In genomic region chr4:125419491-125420255, GRCm38 (mm10) we compare ENCODE assay signal across 11 mouse cellular contexts.
DNase-seq lines count a peak whose midpoint lies in the region; ATAC-seq and TF ChIP-seq lines count a peak whose summit lies in the region.
"Had no signal": no experiment of that assay in that cellular context is flagged by ENCODE, and none has a peak within 500 bp of the region (broad histone marks: within the 10 kb centered on the region; RNA-seq: fewer than 3 reads in every experiment).

No protein-coding gene starts in this region.

- DNase-seq in frontal cortex, postnatal 10 days (ENCODE audit: low spot score in 2 of 2) = no peak
- DNase-seq in midbrain, embryonic 11.5 days (ENCODE audit: low spot score, missing footprints) = peak; percentile 78
- peak; percentile 47 for DNase-seq in brain, embryonic 14.5 days (ENCODE audit: low read depth)
- DNase-seq in telencephalon, adult 2 months (ENCODE audit: low read depth, low spot score) = peak; percentile 53
- DNase-seq in ovary, postnatal 14 days (ENCODE audit: low spot score) = no peak
- DNase-seq: gastrocnemius, postnatal 10 days; heart, postnatal 10 days had no signal

- H3K9ac ChIP-seq in midbrain, embryonic 11.5 days (ENCODE audit: low read length) = no peak overlapping the region
- H3K9ac ChIP-seq in midbrain, embryonic 16.5 days (ENCODE audit: low read depth, low read length) = no peak overlapping the region

- no peak for TF ChIP-seq CTCF in brain, embryonic 14.5 days (IDR thresholded peaks at IDR 0.05; ENCODE audit: borderline replicate concordance, extremely low read depth, insufficient read depth, insufficient read length)

- H3K4me3 ChIP-seq in midbrain, embryonic 11.5 days (ENCODE audit: low read depth, low read length) = no peak overlapping the region
- H3K4me3 ChIP-seq in midbrain, embryonic 16.5 days (ENCODE audit: low read depth, low read length) = no peak overlapping the region

- H3K27me3 ChIP-seq in midbrain, embryonic 11.5 days (ENCODE audit: control insufficient read depth, insufficient read depth, low read length) = 0 out of 2 replicates have a peak, but pooled peaks cover 2% of the 10 kb centered on the region
- H3K27me3 ChIP-seq in midbrain, embryonic 16.5 days (ENCODE audit: control insufficient read depth, insufficient read depth, low read depth, low read length) = no peaks in the 10 kb centered on the region

- 43% methylated on average over 12 of the region's 12 CpGs for WGBS in midbrain, embryonic 11.5 days
- 51% methylated on average over 12 of the region's 12 CpGs for WGBS in midbrain, embryonic 16.5 days

- H3K36me3 ChIP-seq in midbrain, embryonic 11.5 days (ENCODE audit: control insufficient read depth, insufficient read depth, low read length) = no peaks in the 10 kb centered on the region
- no peaks in the 10 kb centered on the region for H3K36me3 ChIP-seq in midbrain, embryonic 16.5 days (ENCODE audit: control insufficient read depth, insufficient read depth, low read length)

- peaks cover 2% of the 10 kb centered on the region for H3K4me1 ChIP-seq in midbrain, embryonic 11.5 days (ENCODE audit: control insufficient read depth, insufficient read depth, low read length)
- peaks cover 2% of the 10 kb centered on the region; the same call in 1 of the 2 replicates for H3K4me1 ChIP-seq in midbrain, embryonic 16.5 days (ENCODE audit: control insufficient read depth, insufficient read depth, low read length)

- H3K9me3 ChIP-seq in midbrain, embryonic 11.5 days (ENCODE audit: control insufficient read depth, low read length) = no peaks in the 10 kb centered on the region
- H3K9me3 ChIP-seq in midbrain, embryonic 16.5 days (replicated peaks; ENCODE audit: control insufficient read depth, low read length, poor library complexity, severe bottlenecking) = no peaks in the 10 kb centered on the region

- ATAC-seq in frontal cortex, adult (ENCODE audit: low TSS enrichment) = peak; percentile 70
- no peak for ATAC-seq in midbrain, embryonic 11.5 days (ENCODE audit: low FRiP score)
- ATAC-seq in midbrain, embryonic 16.5 days = no peak
- ATAC-seq: intestine, postnatal 0 days; lung, postnatal 0 days had no signal

- H3K4me2 ChIP-seq in midbrain, embryonic 11.5 days = no peak overlapping the region
- H3K4me2 ChIP-seq in midbrain, embryonic 16.5 days (ENCODE audit: low read length) = no peak overlapping the region

- no peak overlapping the region for H3K27ac ChIP-seq in midbrain, embryonic 11.5 days (ENCODE audit: low read depth, low read length)
- no peak overlapping the region for H3K27ac ChIP-seq in midbrain, embryonic 16.5 days (ENCODE audit: low read length)

- no peak for TF ChIP-seq POLR2A in brain, embryonic 14.5 days (IDR thresholded peaks at IDR 0.05; ENCODE audit: borderline replicate concordance, extremely low read depth, insufficient read depth, insufficient read length, poor library complexity, severe bottlenecking)

Comparison
In these comparisons a context has a peak if more than half of its experiments do, and no peak if none do; other contexts are left out.
1. DNase-seq: peak in midbrain, embryonic 11.5 days (single experiment), brain, embryonic 14.5 days (single experiment) and telencephalon, adult 2 months (single experiment); none in frontal cortex, postnatal 10 days (0 of 2) and ovary, postnatal 14 days (single experiment).